Mouse (Mus musculus) gastrocnemius, adult 2 months (tissue): ENCODE measurements at regions not wholly inside any gene's neighbourhood (a gene's known extent, or its start where the extent isn't known, plus 50 kb on each side); places are given as distances from the start of the nearest gene placed in this dataset.

Experiments
- DNase-seq: peaks from one replicate; pipeline ENCODE4 v3.0.0; 2022
- H3K27ac ChIP-seq: fragments of 200-600 bp; 2 replicates; pipeline ENCODE4 v1.8.1; 2022; ENCODE audit warnings: mild to moderate bottlenecking
- H3K4me3 ChIP-seq: fragments of 200-600 bp; 2 replicates; pipeline ENCODE4 v1.8.1; 2022; ENCODE audit warnings: mild to moderate bottlenecking, moderate library complexity
- CTCF ChIP-seq: fragments of 200-600 bp; IDR thresholded peaks from 2 replicates; pipeline ENCODE4 v1.8.1; 2022; ENCODE audit warnings: antibody characterized with exemption, mild to moderate bottlenecking, moderate library complexity
- intact Hi-C: fragments of 180-260 bp; cut with DNase I; formaldehyde crosslinking; loops from one replicate; pipeline ENCODE4 v1.15.1; 2025

GRCm38 (mm10) chr14:16151815-16152214 lies 97.3 kb upstream of the Ngly1 start:
- Histone ChIP-seq H3K27ac (no peak overlapping the region), H3K4me3 (no peak overlapping the region)
- no peak for TF ChIP-seq CTCF
- intact Hi-C loops, result no loop called here
- no peak for DNase-seq

- no peak overlapping the region for H3K4me3 ChIP-seq
- H3K27ac ChIP-seq, result no peak overlapping the region
- no peak for DNase-seq
- intact Hi-C loops, result no loop called here
- TF ChIP-seq CTCF, result no peak
Observed at GRCm38 (mm10) chr14:16152702-16153101, 96.4 kb upstream of the Ngly1 start.

DNA sequence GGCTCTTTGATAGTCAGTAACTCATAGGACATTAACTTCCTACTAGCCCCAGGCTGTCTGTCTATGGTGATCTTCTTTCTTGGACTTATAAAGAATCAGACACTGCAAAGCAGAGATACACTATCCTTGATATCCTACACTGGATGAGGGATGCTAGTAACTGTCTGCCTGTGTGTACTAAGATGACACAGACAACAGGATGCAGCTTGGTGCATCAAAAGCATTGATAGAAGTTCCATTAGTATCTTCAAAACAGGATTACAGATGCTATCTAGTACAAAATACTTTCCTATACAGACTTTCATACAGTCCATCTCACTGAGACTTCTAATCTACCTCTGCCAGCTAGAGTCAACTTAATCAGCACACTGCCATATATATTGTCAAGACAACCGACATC lies 94.0 kb upstream of the Ngly1 start:
- Histone ChIP-seq H3K27ac (no peak overlapping the region), H3K4me3 (no peak overlapping the region)
- TF ChIP-seq CTCF, result no peak
- intact Hi-C loops, result no loop called here
- DNase-seq, result no peak

DNA sequence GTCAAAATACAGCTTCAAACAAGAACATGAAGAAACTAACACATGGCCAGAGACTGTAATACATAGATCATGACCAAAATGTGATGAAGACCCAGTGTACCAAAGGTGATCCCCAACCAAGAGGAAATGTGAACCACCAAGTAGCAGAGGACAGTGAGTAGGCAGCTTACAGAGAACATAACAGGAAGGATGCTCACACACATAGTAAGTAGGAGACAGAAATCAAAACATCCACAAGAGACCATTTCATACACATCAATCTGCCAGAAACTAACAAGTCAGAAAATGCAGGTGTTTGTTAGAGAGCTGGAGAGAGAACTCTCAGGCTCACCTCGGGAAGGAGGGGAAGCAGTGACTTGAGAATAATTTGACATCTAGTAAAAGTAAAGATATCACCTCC lies 78.9 kb upstream of the Ngly1 start:
- intact Hi-C loops, result no loop called here
- Histone ChIP-seq H3K4me3 (no peak overlapping the region), H3K27ac (no peak overlapping the region)
- no peak for TF ChIP-seq CTCF
- no peak for DNase-seq

DNA sequence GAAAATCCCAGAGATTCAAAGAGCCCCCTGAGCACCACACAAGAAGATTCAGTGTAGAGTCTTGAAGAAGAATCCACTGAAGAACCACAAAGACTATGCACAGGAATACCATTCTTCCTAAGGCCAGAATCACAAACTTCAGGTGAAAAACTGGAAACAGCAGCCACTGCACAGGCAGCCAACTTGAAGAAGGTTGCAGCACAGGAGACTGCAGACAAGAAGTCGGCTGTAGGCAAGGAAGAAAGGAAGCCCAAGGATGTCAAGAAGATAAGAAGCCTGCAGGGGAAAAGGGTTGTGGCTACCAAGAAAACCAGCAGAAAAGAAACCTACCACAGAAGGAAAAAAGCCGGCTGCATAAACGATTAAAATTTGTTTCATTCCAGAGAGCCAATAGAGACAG lies 76.8 kb upstream of the Ngly1 start:
- no peak for TF ChIP-seq CTCF
- Histone ChIP-seq H3K27ac (no peak overlapping the region), H3K4me3 (no peak overlapping the region)
- no peak for DNase-seq
- intact Hi-C loops, result no loop called here

- no peak for TF ChIP-seq CTCF
- Histone ChIP-seq H3K27ac (no peak overlapping the region), H3K4me3 (no peak overlapping the region)
- DNase-seq, result no peak
- intact Hi-C loops, result no loop called here
Observed at GRCm38 (mm10) chr14:16173292-16173691, 75.8 kb upstream of the Ngly1 start.

DNA sequence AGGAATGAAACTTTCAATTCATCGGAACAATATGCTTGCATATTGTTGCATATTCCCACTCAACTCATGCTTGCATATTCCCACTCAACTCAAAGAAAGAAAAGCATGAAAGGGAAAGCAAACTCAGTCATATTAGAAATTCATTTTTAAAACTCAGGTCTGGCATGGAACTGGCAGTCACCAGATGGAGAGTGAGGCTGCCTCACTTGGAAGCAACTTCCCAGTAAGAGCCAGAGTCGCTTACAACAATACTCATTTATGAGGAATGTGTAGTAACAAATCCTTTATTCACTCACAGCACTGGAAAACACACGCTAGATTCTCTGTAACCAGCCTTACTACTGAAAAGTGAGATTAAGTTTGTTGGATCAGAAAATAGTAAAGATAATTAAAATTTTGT lies 70.9 kb upstream of the Ngly1 start:
- intact Hi-C loops, result no loop called here

DNA sequence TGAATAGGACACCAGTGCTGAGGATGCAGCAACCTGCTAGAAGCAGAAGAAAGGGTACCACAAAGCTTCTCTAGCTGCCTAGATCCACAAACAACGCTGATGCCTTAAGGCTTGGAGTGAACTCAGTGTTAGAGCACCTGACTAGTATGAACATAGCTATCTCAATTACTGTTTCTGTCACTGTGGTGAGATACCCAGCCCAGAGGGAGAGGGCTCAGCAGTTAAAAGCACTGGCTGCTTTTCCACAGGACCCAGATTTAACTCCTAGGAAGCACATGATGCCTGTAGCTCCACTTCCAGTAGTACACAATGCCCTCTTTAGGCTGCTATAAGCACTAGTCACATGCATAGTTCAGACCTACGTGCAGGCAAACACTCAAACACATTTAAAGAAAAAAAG lies 67.3 kb upstream of the Ngly1 start:
- H3K27ac ChIP-seq, result no peak overlapping the region
- DNase-seq, result no peak
- H3K4me3 ChIP-seq, result no peak overlapping the region
- intact Hi-C loops, result no loop called here
- no peak for TF ChIP-seq CTCF

More for the DNA sequence above, 70.9 kb upstream of the Ngly1 start:
- no peak for TF ChIP-seq CTCF
- Histone ChIP-seq H3K27ac (no peak overlapping the region), H3K4me3 (no peak overlapping the region)
- DNase-seq, result no peak

GRCm38 (mm10) chr14:16185246-16185645 lies 63.8 kb upstream of the Ngly1 start:
- intact Hi-C loops, result no loop called here
- no peak for DNase-seq
- TF ChIP-seq CTCF, result no peak
- Histone ChIP-seq H3K4me3 (no peak overlapping the region), H3K27ac (no peak overlapping the region)
